Mouse (Mus musculus) embryonic fibroblast, embryonic 13.5 days (primary cell): ENCODE data around the gene Lhx4.

ENCODE experiments used
- CTCF ChIP-seq: IDR thresholded peaks from 2 replicates; pipeline ENCODE4 v1.5.1; 2011; ENCODE audit warnings: mild to moderate bottlenecking, control low read depth, low read length, moderate library complexity, borderline replicate concordance; ENCODE audit not compliant: insufficient read depth
- POLR2A ChIP-seq: IDR thresholded peaks from 2 replicates; pipeline ENCODE4 v1.6.1; 2011; ENCODE audit warnings: low read depth, mild to moderate bottlenecking, control low read depth, low read length, moderate library complexity

DNA sequence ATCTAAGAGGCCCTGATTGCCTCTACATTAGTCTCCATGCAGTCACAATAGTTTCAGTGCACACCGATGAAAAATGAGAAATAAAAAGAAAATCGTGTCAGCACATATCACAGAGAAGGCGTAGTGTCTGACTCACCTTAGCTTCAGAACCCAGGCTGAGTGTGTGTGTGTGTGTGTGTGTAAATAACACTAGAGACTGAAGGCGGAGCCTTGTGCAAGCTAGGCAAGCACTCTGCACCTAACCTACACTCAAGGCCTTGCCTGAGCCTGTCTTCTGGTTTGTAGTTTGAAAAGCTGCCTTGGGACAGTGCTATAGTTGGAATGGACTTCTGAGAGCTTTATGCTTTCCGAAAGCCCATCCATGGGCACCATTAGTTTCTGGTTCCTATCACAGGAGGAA lies 61.9 kb downstream of the Lhx4 start:
- TF ChIP-seq POLR2A = no peak
- no peak for TF ChIP-seq CTCF
